Mouse (Mus musculus): Measurements from ENCODE around the gene Ifi27.
A peak's percentile ranks its signal among the peaks of the same experiment; 100 is the strongest.

DNA sequence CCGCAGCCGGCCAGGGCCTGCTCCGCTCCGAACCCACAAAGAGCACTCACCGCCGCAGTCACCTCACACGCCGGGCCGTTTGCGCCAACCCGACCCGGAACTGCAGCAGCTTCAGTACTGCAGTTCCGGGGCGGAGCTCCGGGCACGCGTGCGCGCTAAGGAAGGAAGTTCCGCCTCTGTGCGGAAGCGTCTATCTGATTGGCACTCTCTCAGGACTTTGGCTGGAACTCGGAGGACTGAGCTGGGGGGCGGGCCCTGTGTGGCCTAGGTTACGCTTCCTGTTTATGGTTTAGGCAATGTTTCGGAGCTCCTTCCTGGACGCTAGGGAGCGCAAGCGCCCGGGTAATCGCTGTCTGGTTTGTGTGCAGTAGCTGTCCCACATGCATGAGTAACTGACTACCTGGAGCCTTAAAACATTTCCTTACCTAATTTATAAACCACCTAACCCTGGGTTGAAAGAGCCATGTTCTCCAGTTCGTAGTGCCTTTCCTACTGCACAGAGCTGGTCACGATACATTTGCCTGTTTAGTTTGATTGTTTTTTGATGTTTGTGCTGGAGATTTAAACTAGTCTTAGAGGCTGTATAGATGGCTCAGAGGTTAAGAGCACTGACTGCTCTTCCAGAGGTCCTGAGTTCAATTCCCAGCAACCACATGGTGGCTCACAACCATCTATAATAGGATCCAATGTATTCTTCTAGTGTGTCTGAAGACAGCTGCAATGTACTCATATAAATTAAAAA, 8.1 kb upstream of the Ifi27 start, which contains the start of gene Ddx24:
- TF ChIP-seq CTCF (IDR thresholded peaks at IDR 0.05; ENCODE audit: low read depth, low read length) (peak; percentile 70), POLR2A (IDR thresholded peaks at IDR 0.05; ENCODE audit: insufficient read depth, low read length) (peak; percentile 32), EP300 (IDR thresholded peaks at IDR 0.05; ENCODE audit: insufficient read depth, low read depth, low read length) (no peak)

Data from ES-Bruce4 (cell line).